Mouse (Mus musculus): ENCODE data around the gene Cxcr3.

The Cxcr3 gene

GRCm38 (mm10) chrX:101733828-101734319 lies at the start of gene Cxcr3:
Gene Cxcr3 (minus strand): TSS chrX:101734269.
- WGBS, result 43% methylated on average over 11 of the region's 11 CpGs

- WGBS, result 28% methylated on average over 5 of the region's 5 CpGs
Measured at GRCm38 (mm10) chrX:101772035-101772434, 38.0 kb upstream of the Cxcr3 start.

- 75% methylated on average over 3 of the region's 3 CpGs for WGBS
Measured at GRCm38 (mm10) chrX:101770307-101770706, 36.2 kb upstream of the Cxcr3 start.

- WGBS, result 62% methylated on average over 2 of the region's 2 CpGs
Measured at GRCm38 (mm10) chrX:101769478-101769877, 35.4 kb upstream of the Cxcr3 start.

- WGBS, result 65% methylated on average over 7 of the region's 7 CpGs
Measured at GRCm38 (mm10) chrX:101767280-101767679, 33.2 kb upstream of the Cxcr3 start.

GRCm38 (mm10) chrX:101765111-101765510 lies 31.0 kb upstream of the Cxcr3 start:
- 29% methylated on average over 4 of the region's 4 CpGs for whole genome bisulfite sequencing

- WGBS, result 66% methylated on average over 5 of the region's 5 CpGs
Measured at GRCm38 (mm10) chrX:101764621-101765020, 30.6 kb upstream of the Cxcr3 start.

- WGBS, result 33% methylated on average over 5 of the region's 5 CpGs
Measured at GRCm38 (mm10) chrX:101754478-101754877, 20.4 kb upstream of the Cxcr3 start.

- WGBS, result 71% methylated on average over 4 of the region's 4 CpGs
Measured at GRCm38 (mm10) chrX:101750144-101750543, 16.1 kb upstream of the Cxcr3 start.

- WGBS, result 67% methylated on average over 2 of the region's 2 CpGs
Measured at GRCm38 (mm10) chrX:101741064-101741433, 7.0 kb upstream of the Cxcr3 start.

GRCm38 (mm10) chrX:101740335-101741063 lies 6.4 kb upstream of the Cxcr3 start:
- 36% methylated on average over 6 of the region's 6 CpGs for WGBS

GRCm38 (mm10) chrX:101734981-101735380 lies 912 bp upstream of the Cxcr3 start:
- 75% methylated on average over 5 of the region's 5 CpGs for WGBS

GRCm38 (mm10) chrX:101733288-101733687 lies 781 bp downstream of the Cxcr3 start:
- WGBS, result 87% methylated on average over 3 of the region's 3 CpGs

- 86% methylated on average over 12 of the region's 12 CpGs for WGBS
Measured at GRCm38 (mm10) chrX:101732644-101733043, 1.4 kb downstream of the Cxcr3 start.

GRCm38 (mm10) chrX:101720401-101720800 lies 13.7 kb downstream of the Cxcr3 start:
- WGBS, result 86% methylated on average over 1 of the region's 1 CpGs

GRCm38 (mm10) chrX:101705111-101705510 lies 29.0 kb downstream of the Cxcr3 start:
- WGBS, result 62% methylated on average over 7 of the region's 7 CpGs

GRCm38 (mm10) chrX:101698232-101698631 lies 35.8 kb downstream of the Cxcr3 start:
- 56% methylated on average over 23 of the region's 23 CpGs for WGBS

GRCm38 (mm10) chrX:101697537-101697936 lies 36.5 kb downstream of the Cxcr3 start:
- WGBS, result 70% methylated on average over 54 of the region's 54 CpGs

- WGBS, result 94% methylated on average over 27 of the region's 27 CpGs
Measured at GRCm38 (mm10) chrX:101695686-101696085, 38.4 kb downstream of the Cxcr3 start.

Data from cerebral cortex, adult 2 months (tissue).